Comparison of ENCODE assay signal across 21 mouse cellular contexts in the genomic region with DNA sequence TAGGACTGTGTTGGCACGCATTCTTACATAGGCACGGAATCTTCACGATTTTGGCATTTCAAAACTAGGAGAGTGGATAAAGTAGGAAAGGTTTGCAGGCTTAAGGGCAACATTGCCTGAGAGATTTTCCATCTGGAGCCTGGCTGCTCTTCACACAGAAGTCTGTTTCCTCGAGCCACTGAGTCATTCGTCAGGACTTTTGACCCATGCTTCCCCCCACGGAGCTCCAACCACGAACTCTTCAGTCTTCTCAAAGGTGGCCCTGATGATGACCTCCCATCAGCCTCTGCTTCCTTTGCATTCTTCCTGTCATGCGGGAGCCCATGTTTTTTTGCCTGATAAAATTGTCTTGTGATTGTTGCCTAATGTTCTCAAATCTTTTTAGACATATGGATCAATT.
"Had no signal": no experiment of that assay in that cellular context is flagged by ENCODE, and none has a peak within 500 bp of the region (broad histone marks: within the 10 kb centered on the region; RNA-seq: fewer than 3 reads in every experiment).

No protein-coding gene starts in this region.

- H3K4me1 ChIP-seq: kidney, embryonic 15.5 days; limb, embryonic 10.5 days; limb, embryonic 13.5 days; liver, embryonic 12.5 days; liver, embryonic 15.5 days; midbrain, embryonic 12.5 days; midbrain, embryonic 15.5 days; neural tube, embryonic 13.5 days had no signal

- H3K27me3 ChIP-seq: kidney, embryonic 15.5 days; limb, embryonic 13.5 days; liver, embryonic 12.5 days; liver, embryonic 15.5 days; midbrain, embryonic 12.5 days; midbrain, embryonic 15.5 days; neural tube, embryonic 13.5 days had no signal

- H3K27ac ChIP-seq: kidney, embryonic 15.5 days; layer of hippocampus, adult 2 months; limb, embryonic 10.5 days; limb, embryonic 13.5 days; liver, embryonic 12.5 days; liver, embryonic 15.5 days; macrophage; midbrain, embryonic 12.5 days; midbrain, embryonic 15.5 days; neural tube, embryonic 13.5 days had no signal

- H3K36me3 ChIP-seq: kidney, embryonic 15.5 days; limb, embryonic 10.5 days; limb, embryonic 13.5 days; liver, embryonic 12.5 days; liver, embryonic 15.5 days; midbrain, embryonic 12.5 days; midbrain, embryonic 15.5 days; neural tube, embryonic 13.5 days had no signal

- ATAC-seq: liver, embryonic 12.5 days; midbrain, embryonic 15.5 days had no signal

- H3K4me3 ChIP-seq: kidney, embryonic 15.5 days; layer of hippocampus, adult 2 months; limb, embryonic 10.5 days; limb, embryonic 13.5 days; liver, embryonic 12.5 days; liver, embryonic 15.5 days; midbrain, embryonic 12.5 days; midbrain, embryonic 15.5 days; neural tube, embryonic 13.5 days had no signal

- H3K9me3 ChIP-seq: kidney, embryonic 15.5 days; limb, embryonic 10.5 days; limb, embryonic 13.5 days; liver, embryonic 12.5 days; liver, embryonic 15.5 days; midbrain, embryonic 12.5 days; midbrain, embryonic 15.5 days; neural tube, embryonic 13.5 days had no signal

- H3K9ac ChIP-seq: kidney, embryonic 15.5 days; limb, embryonic 13.5 days; liver, embryonic 12.5 days; liver, embryonic 15.5 days; midbrain, embryonic 12.5 days; midbrain, embryonic 15.5 days; neural tube, embryonic 13.5 days had no signal

- H3K4me2 ChIP-seq: kidney, embryonic 15.5 days; limb, embryonic 13.5 days; liver, embryonic 12.5 days; liver, embryonic 15.5 days; midbrain, embryonic 12.5 days; midbrain, embryonic 15.5 days; neural tube, embryonic 13.5 days had no signal

- DNase-seq: kidney, adult 8-10 months; kidney, postnatal 10 days; layer of hippocampus, adult 9-11 months; liver; lung, adult 18-20 months; retina, postnatal 1 day; right cerebral cortex, postnatal 25 days; spleen, adult 18-20 months; thymus, adult 2 months; thymus, postnatal 14 days; thymus, postnatal 4 days had no signal
